Mouse (Mus musculus): ENCODE measurements around the gene Ntsr1. TPM values are rescaled to one million over a fixed set of nuclear protein-coding genes. Genes with fewer than 3 reads are reported as not detected.
A peak's percentile ranks its signal among the peaks of the same experiment; 100 is the strongest.

Ntsr1 gene
- total and polyA plus RNA-seq, 2 experiments from 2014 or later: 13.2 to 19.8 TPM

DNA sequence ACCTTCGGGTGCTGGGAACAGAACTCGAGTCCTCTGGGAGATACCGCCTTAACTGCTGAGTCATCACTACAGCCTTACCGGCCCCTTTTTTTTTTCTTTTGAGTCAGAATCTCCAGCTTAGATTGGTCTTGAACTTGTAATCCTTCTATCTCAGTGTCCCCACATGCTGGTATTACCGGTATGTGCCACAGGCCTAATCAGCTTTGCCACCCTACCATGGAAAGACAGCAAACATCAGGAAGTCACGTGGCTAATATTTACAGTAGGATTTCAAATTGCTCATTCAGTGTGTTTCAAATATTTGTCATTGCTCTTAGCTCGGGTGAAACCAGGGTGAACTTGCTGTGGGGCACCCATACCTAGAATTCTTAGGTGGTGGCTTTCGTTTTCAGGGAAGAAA lies 37.2 kb upstream of the Ntsr1 start:
- Histone ChIP-seq H3K4me3 (ENCODE audit: low read depth, low read length) (no peak overlapping the region), H3K9me3 (ENCODE audit: low read length) (no peaks in the 10 kb centered on the region), H3K9ac (no peak overlapping the region), H3K4me1 (ENCODE audit: insufficient read depth) (no peaks in the 10 kb centered on the region), H3K36me3 (ENCODE audit: insufficient read depth) (no peaks in the 10 kb centered on the region), H3K27ac (ENCODE audit: low read depth, low read length) (no peak overlapping the region), H3K27me3 (ENCODE audit: insufficient read depth, low read length) (no peaks in the 10 kb centered on the region), H3K4me2 (ENCODE audit: low read depth) (no peak overlapping the region)
- no peak for DNase-seq
- ATAC-seq: no peak
- no peak for TF ChIP-seq CTCF (IDR thresholded peaks at IDR 0.05; ENCODE audit: low read depth)
- 87% methylated on average over 8 of the region's 8 CpGs for WGBS

- Histone ChIP-seq H3K27me3 (ENCODE audit: insufficient read depth, low read length) (no peaks in the 10 kb centered on the region), H3K4me3 (ENCODE audit: low read depth, low read length) (no peak overlapping the region), H3K27ac (ENCODE audit: low read depth, low read length) (no peak overlapping the region), H3K4me2 (ENCODE audit: low read depth) (no peak overlapping the region), H3K36me3 (ENCODE audit: insufficient read depth) (no peaks in the 10 kb centered on the region; the same call in 1 of the 2 replicates), H3K9ac (no peak overlapping the region), H3K4me1 (ENCODE audit: insufficient read depth) (no peaks in the 10 kb centered on the region), H3K9me3 (ENCODE audit: low read length) (no peaks in the 10 kb centered on the region)
- ATAC-seq: no peak
- DNase-seq: no peak
- TF ChIP-seq CTCF (IDR thresholded peaks at IDR 0.05; ENCODE audit: low read depth): no peak
- WGBS: 78% methylated on average over 7 of the region's 7 CpGs
Measured at GRCm38 (mm10) chr2:180466505-180466904, 33.3 kb upstream of the Ntsr1 start.

DNA sequence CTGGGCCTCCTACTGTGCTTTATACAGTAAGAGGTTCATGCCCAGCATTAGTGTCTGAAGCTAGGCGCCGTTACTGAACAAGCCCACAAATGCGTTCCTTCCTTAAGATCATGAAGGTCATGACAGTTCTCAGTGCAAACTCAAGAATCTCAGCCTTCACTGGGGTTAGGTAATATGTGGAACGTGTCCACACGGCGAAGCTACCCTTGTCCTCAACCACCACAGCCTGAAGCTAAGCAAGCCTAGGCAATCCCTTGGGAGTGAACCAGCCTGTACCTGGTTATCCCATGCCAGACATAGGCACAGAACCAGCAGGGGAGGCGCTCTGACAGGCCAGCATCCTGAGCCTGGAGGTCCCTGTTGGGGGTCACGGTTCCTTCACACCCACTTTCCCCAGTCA lies 30.9 kb upstream of the Ntsr1 start:
- no peak for TF ChIP-seq CTCF (IDR thresholded peaks at IDR 0.05; ENCODE audit: low read depth)
- Histone ChIP-seq H3K4me3 (ENCODE audit: low read depth, low read length) (no peak overlapping the region), H3K36me3 (ENCODE audit: insufficient read depth) (no peaks in the 10 kb centered on the region; the same call in 1 of the 2 replicates), H3K4me1 (ENCODE audit: insufficient read depth) (no peaks in the 10 kb centered on the region), H3K4me2 (ENCODE audit: low read depth) (no peak overlapping the region), H3K9ac (no peak overlapping the region), H3K9me3 (ENCODE audit: low read length) (no peaks in the 10 kb centered on the region), H3K27ac (ENCODE audit: low read depth, low read length) (no peak overlapping the region), H3K27me3 (ENCODE audit: insufficient read depth, low read length) (no peaks in the 10 kb centered on the region)
- WGBS: 93% methylated on average over 8 of the region's 8 CpGs
- DNase-seq (no peak), ATAC-seq (no peak)

GRCm38 (mm10) chr2:180469768-180470167 lies 30.0 kb upstream of the Ntsr1 start:
- Histone ChIP-seq H3K4me3 (ENCODE audit: low read depth, low read length) (no peak overlapping the region), H3K4me1 (ENCODE audit: insufficient read depth) (no peaks in the 10 kb centered on the region), H3K4me2 (ENCODE audit: low read depth) (no peak overlapping the region), H3K9me3 (ENCODE audit: low read length) (no peaks in the 10 kb centered on the region), H3K27me3 (ENCODE audit: insufficient read depth, low read length) (no peaks in the 10 kb centered on the region), H3K36me3 (ENCODE audit: insufficient read depth) (no peaks in the 10 kb centered on the region; the same call in 1 of the 2 replicates), H3K27ac (ENCODE audit: low read depth, low read length) (no peak overlapping the region), H3K9ac (no peak overlapping the region)
- 70% methylated on average over 9 of the region's 9 CpGs for WGBS
- TF ChIP-seq CTCF (IDR thresholded peaks at IDR 0.05; ENCODE audit: low read depth): peak; percentile 10; the same call in 1 of the 2 replicates
- no peak for DNase-seq
- ATAC-seq: no peak

DNA sequence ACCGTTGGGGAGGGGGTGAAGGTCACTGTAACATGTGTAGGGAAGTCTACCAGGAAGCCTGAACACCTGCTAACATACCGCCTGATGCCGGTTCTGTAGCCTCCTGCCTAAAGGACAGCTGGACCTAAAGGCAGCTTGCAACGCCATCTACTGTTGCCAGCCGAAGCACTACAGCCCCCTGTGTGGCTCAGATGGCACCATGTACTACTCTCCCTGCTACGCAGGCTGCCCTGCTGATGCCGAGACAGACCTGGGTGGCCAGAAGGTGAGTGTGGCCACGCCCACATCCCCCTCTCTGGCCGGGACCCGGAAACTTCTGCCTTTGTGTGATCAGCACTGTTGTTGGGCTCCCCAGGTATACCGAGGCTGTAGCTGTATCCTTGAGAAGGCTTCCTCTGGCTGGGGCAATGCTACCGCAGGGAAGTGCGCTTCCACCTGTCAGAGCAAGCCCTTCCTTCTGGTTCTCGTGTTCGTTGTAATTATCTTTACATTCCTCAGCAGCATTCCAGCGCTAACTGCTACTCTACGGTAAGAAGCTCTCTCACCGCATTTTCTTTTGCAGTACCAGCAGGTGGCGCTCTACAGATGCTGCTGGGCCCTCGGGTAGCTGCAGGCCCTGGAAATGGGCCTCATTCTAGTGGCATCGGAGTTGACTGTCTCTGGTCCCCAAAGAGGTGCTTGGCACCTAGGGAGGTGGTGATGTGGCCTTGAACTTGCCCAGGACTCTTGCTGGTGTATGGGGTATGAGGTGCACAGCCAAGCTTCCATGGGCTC lies 27.3 kb upstream of the Ntsr1 start:
- no peak overlapping the region for H3K27ac ChIP-seq (ENCODE audit: low read depth, low read length)
- no peaks in the 10 kb centered on the region for H3K4me1 ChIP-seq (ENCODE audit: insufficient read depth)
- ATAC-seq: peak; percentile 72
- H3K9ac ChIP-seq: no peak overlapping the region
- no peak overlapping the region for H3K4me3 ChIP-seq (ENCODE audit: low read depth, low read length)
- H3K27me3 ChIP-seq (ENCODE audit: insufficient read depth, low read length): no peaks in the 10 kb centered on the region
- no peak overlapping the region for H3K4me2 ChIP-seq (ENCODE audit: low read depth)
- H3K9me3 ChIP-seq (ENCODE audit: low read length): no peaks in the 10 kb centered on the region
- TF ChIP-seq CTCF (IDR thresholded peaks at IDR 0.05; ENCODE audit: low read depth): peak; percentile 87
- no peaks in the 10 kb centered on the region; the same call in 1 of the 2 replicates for H3K36me3 ChIP-seq (ENCODE audit: insufficient read depth)
- 6% methylated on average over 21 of the region's 21 CpGs for WGBS
- peak; percentile 76 for DNase-seq

DNA sequence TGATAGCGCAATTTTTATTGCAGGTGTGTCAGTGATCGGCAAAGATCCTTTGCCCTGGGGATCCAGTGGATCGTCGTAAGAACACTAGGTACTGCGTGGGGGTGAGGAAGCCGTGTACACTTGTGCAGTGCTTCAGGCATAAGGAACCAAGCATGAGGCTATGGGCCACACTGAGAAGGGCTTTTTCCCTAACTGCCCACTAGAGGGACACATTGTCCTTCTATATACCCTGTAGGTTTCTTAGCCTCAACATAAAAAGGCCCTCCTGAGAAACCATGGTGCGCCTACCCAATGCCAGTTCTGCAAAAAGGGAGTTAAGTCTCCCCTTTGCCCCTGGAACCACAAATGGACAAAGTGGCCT lies 26.7 kb upstream of the Ntsr1 start:
- H3K4me1 ChIP-seq (ENCODE audit: insufficient read depth): no peaks in the 10 kb centered on the region
- no peak overlapping the region for H3K27ac ChIP-seq (ENCODE audit: low read depth, low read length)
- no peaks in the 10 kb centered on the region for H3K27me3 ChIP-seq (ENCODE audit: insufficient read depth, low read length)
- no peak overlapping the region for H3K4me2 ChIP-seq (ENCODE audit: low read depth)
- peak; percentile 79 for TF ChIP-seq CTCF (IDR thresholded peaks at IDR 0.05; ENCODE audit: low read depth)
- H3K4me3 ChIP-seq (ENCODE audit: low read depth, low read length): no peak overlapping the region
- 28% methylated on average over 7 of the region's 7 CpGs for WGBS
- peak; percentile 90 for DNase-seq
- no peak overlapping the region for H3K9ac ChIP-seq
- H3K36me3 ChIP-seq (ENCODE audit: insufficient read depth): no peaks in the 10 kb centered on the region; the same call in 1 of the 2 replicates
- no peaks in the 10 kb centered on the region for H3K9me3 ChIP-seq (ENCODE audit: low read length)
- ATAC-seq: peak; percentile 93

GRCm38 (mm10) chr2:180474864-180475263 lies 24.9 kb upstream of the Ntsr1 start:
- H3K36me3 ChIP-seq (ENCODE audit: insufficient read depth): no peaks in the 10 kb centered on the region
- H3K9ac ChIP-seq: no peak overlapping the region
- no peak for DNase-seq
- no peaks in the 10 kb centered on the region for H3K4me1 ChIP-seq (ENCODE audit: insufficient read depth)
- H3K27me3 ChIP-seq (ENCODE audit: insufficient read depth, low read length): no peaks in the 10 kb centered on the region
- TF ChIP-seq CTCF (IDR thresholded peaks at IDR 0.05; ENCODE audit: low read depth): no peak
- no peak for ATAC-seq
- 94% methylated on average over 3 of the region's 3 CpGs for WGBS
- H3K9me3 ChIP-seq (ENCODE audit: low read length): no peaks in the 10 kb centered on the region
- H3K27ac ChIP-seq (ENCODE audit: low read depth, low read length): no peak overlapping the region
- H3K4me2 ChIP-seq (ENCODE audit: low read depth): no peak overlapping the region
- no peak overlapping the region for H3K4me3 ChIP-seq (ENCODE audit: low read depth, low read length)
